In genomic region chr16:70935959-70936358, GRCm38 (mm10) we compare ENCODE assay signal across 25 mouse cellular contexts.
"Had no signal": no experiment of that assay in that cellular context is flagged by ENCODE, and none has a peak within 500 bp of the region (broad histone marks: within the 10 kb centered on the region; RNA-seq: fewer than 3 reads in every experiment).

No protein-coding gene starts in this region.

- DNase-seq: cerebellum, adult 9-11 months; cerebellum, postnatal 10 days; cerebellum, postnatal 14 days; cerebellum, postnatal 25 days; cerebellum, postnatal 36 days; embryo, embryonic 11 days; forebrain, postnatal 0 days; gastrocnemius, adult 2 months; gastrocnemius, postnatal 10 days; gastrocnemius, postnatal 14 days; gastrocnemius, postnatal 25 days; gastrocnemius, postnatal 36 days; heart, adult 11 months; heart, adult 18-20 months; heart, adult 2 months had no signal

- H3K9ac ChIP-seq: embryonic facial prominence, embryonic 12.5 days; embryonic facial prominence, embryonic 13.5 days; embryonic facial prominence, embryonic 15.5 days; forebrain, embryonic 12.5 days; forebrain, embryonic 13.5 days; forebrain, embryonic 15.5 days; forebrain, postnatal 0 days had no signal

- H3K4me1 ChIP-seq: embryonic facial prominence, embryonic 10.5 days; embryonic facial prominence, embryonic 12.5 days; embryonic facial prominence, embryonic 13.5 days; embryonic facial prominence, embryonic 15.5 days; forebrain, embryonic 10.5 days; forebrain, embryonic 12.5 days; forebrain, embryonic 13.5 days; forebrain, embryonic 15.5 days; heart, embryonic 10.5 days had no signal

- H3K27ac ChIP-seq: embryonic facial prominence, embryonic 10.5 days; embryonic facial prominence, embryonic 12.5 days; embryonic facial prominence, embryonic 13.5 days; embryonic facial prominence, embryonic 15.5 days; forebrain, embryonic 10.5 days; forebrain, embryonic 12.5 days; forebrain, embryonic 13.5 days; forebrain, embryonic 15.5 days; gastrocnemius, adult 2 months; heart, adult 2 months; heart, embryonic 10.5 days had no signal

- H3K9me3 ChIP-seq: embryonic facial prominence, embryonic 15.5 days; forebrain, embryonic 15.5 days; heart, embryonic 10.5 days had no signal

- H3K27me3 ChIP-seq: embryonic facial prominence, embryonic 12.5 days; embryonic facial prominence, embryonic 13.5 days; embryonic facial prominence, embryonic 15.5 days; forebrain, embryonic 12.5 days; forebrain, embryonic 13.5 days; forebrain, embryonic 15.5 days had no signal

- H3K4me3 ChIP-seq: embryonic facial prominence, embryonic 10.5 days; embryonic facial prominence, embryonic 12.5 days; embryonic facial prominence, embryonic 13.5 days; embryonic facial prominence, embryonic 15.5 days; erythroblast, embryonic 14.5 days; forebrain, embryonic 10.5 days; forebrain, embryonic 12.5 days; forebrain, embryonic 13.5 days; forebrain, embryonic 15.5 days; gastrocnemius, adult 2 months; heart, adult 2 months; heart, embryonic 10.5 days had no signal

- H3K36me3 ChIP-seq: embryonic facial prominence, embryonic 10.5 days; embryonic facial prominence, embryonic 12.5 days; embryonic facial prominence, embryonic 13.5 days; embryonic facial prominence, embryonic 15.5 days; forebrain, embryonic 10.5 days; forebrain, embryonic 12.5 days; forebrain, embryonic 15.5 days; heart, embryonic 10.5 days had no signal
